Mouse (Mus musculus) ES-Bruce4 (cell line): ENCODE data around the gene Ano6. TPM values are rescaled to one million over a fixed set of nuclear protein-coding genes. Genes with fewer than 3 reads are reported as not detected.

Experiments
- H3K27ac ChIP-seq: 2 replicates; pipeline ENCODE4 v1.5.1; 2012; ENCODE audit warnings: low read length, inconsistent platforms; ENCODE audit not compliant: insufficient read depth
- H3K27me3 ChIP-seq: 2 replicates; pipeline ENCODE4 v1.6.1; 2012; ENCODE audit warnings: mild to moderate bottlenecking, low read length, inconsistent platforms; ENCODE audit not compliant: control insufficient read depth, poor library complexity, insufficient read depth, severe bottlenecking
- H3K36me3 ChIP-seq: 2 replicates; pipeline ENCODE4 v1.6.1; 2012; ENCODE audit warnings: inconsistent platforms, mild to moderate bottlenecking, low read length, moderate library complexity; ENCODE audit not compliant: control insufficient read depth, poor library complexity, insufficient read depth, severe bottlenecking
- H3K4me1 ChIP-seq: one replicate; pipeline ENCODE4 v1.8.1; 2011; ENCODE audit warnings: low read length; ENCODE audit not compliant: control insufficient read depth, insufficient read depth
- H3K4me3 ChIP-seq: 2 replicates; pipeline ENCODE4 v1.5.1; 2011; ENCODE audit warnings: low read depth, mild to moderate bottlenecking, low read length
- H3K9ac ChIP-seq: 2 replicates; pipeline ENCODE4 v1.6.1; 2012; ENCODE audit warnings: low read depth, mild to moderate bottlenecking, inconsistent platforms; ENCODE audit not compliant: poor library complexity, severe bottlenecking
- H3K9me3 ChIP-seq: replicated peaks from 2 replicates; pipeline ENCODE4 v1.6.1; 2012; ENCODE audit warnings: mild to moderate bottlenecking, low read length, inconsistent platforms; ENCODE audit not compliant: control insufficient read depth, poor library complexity, insufficient read depth, severe bottlenecking
- CTCF ChIP-seq: IDR thresholded peaks from one replicate; pipeline ENCODE4 v1.8.1; 2011; ENCODE audit warnings: low read depth, low read length
- EP300 ChIP-seq: IDR thresholded peaks from 2 replicates; pipeline ENCODE4 v1.6.1; 2011; ENCODE audit warnings: low read depth, low read length; ENCODE audit not compliant: insufficient read depth
- POLR2A ChIP-seq: IDR thresholded peaks from one replicate; pipeline ENCODE4 v1.8.1; 2011; ENCODE audit warnings: low read length; ENCODE audit not compliant: insufficient read depth
- polyA plus RNA-seq: library from polyadenylated mRNA; stranded (reverse); fragments of >200 nt; gene quantifications from 2 replicates; pipeline ENCODE4 v1.2.4, GENCODE M21; 2011; ENCODE audit warnings: low read depth; ENCODE audit not compliant: missing spikeins, insufficient read depth, insufficient read length

Ano6 gene
- polyA plus RNA-seq, 1 experiment = 42.5 TPM

DNA sequence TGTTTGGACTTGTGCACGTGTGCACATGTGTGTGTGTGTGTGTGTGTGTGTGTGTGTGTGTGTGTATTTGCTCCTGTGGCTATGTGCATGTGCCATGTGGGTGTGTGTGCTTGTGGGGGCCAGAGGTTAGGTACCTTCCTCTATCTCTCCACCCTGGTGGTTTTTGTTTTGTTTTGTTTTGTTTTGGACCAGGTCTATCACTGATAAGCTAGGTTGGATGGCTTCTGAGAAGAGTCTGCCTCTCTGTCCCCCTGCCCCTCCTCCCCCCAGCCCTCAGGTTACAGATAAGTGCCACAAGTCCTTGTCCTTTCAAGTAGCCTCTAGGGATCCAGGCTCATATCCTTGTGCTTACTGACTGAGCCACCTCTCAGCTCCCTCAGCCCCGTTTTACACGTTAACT, 49.1 kb downstream of the Ano6 start:
- Histone ChIP-seq H3K9me3 (no peaks in the 10 kb centered on the region), H3K9ac (no peak overlapping the region), H3K4me1 (no peaks in the 10 kb centered on the region), H3K4me3 (no peak overlapping the region), H3K27me3 (no peaks in the 10 kb centered on the region), H3K36me3 (no peaks in the 10 kb centered on the region), H3K27ac (no peak overlapping the region)
- TF ChIP-seq POLR2A = no peak
- TF ChIP-seq CTCF = no peak
- no peak for TF ChIP-seq EP300

DNA sequence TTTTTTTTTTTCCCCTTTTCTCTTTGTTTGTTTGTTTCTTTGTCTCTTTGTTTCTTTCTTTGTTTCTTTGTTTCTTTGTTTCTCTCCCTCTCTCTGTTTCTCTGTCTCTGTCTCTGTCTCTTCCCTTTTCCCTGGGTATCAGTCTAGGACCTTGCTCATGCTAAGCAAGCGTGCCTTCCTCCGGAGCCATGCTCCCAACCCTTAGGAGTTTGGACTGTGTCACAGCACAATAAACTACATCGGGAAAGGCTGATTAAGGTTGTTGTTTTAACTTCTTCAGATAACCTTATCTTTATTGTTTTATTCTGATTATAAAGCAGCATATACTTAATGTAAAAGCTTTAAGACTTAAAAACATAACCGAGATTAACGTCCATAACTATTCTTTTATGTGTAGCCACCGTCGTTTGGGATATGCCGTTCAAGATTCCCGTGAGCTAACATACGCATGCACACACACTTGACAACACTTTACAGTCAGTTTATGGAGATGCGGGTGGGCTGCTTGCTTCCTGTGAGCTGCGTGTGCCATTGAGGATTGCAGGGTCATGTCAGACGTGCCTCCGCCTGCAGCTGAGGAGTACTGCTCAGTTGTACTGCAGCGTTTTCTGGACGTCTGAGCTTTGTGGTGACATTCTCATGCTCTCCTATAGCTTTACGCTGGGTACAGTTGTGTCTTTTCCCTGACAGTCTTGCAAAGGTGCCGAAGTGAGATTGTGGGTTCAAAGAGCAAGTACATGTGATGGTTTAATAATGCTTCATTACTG, 52.7 kb downstream of the Ano6 start:
- Histone ChIP-seq H3K4me3 (no peak overlapping the region), H3K27me3 (no peaks in the 10 kb centered on the region), H3K9me3 (no peaks in the 10 kb centered on the region), H3K27ac (no peak overlapping the region), H3K4me1 (no peaks in the 10 kb centered on the region), H3K9ac (no peak overlapping the region), H3K36me3 (no peaks in the 10 kb centered on the region)
- TF ChIP-seq EP300 = no peak
- no peak for TF ChIP-seq CTCF
- no peak for TF ChIP-seq POLR2A

DNA sequence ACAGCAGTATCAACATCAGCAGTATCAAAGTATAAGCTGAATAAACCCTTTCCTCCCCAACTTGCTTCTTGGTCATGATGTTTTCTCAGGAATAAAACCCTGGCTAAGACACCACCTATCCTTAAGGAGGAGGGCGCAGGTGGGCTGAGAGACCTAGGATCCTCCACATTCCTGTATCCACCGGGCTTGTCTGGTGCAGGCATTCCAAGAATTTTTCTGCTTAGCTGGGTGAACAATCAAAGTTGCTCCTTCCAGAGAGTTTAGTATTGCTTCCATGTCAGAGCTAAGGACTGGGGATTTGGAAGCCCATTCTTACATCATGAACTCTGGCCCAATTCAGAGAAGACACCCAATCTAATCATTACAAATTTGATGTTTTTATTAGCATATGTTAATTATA, 53.8 kb downstream of the Ano6 start:
- Histone ChIP-seq H3K36me3 (no peaks in the 10 kb centered on the region), H3K9ac (no peak overlapping the region), H3K27ac (no peak overlapping the region), H3K27me3 (no peaks in the 10 kb centered on the region), H3K9me3 (no peaks in the 10 kb centered on the region), H3K4me3 (no peak overlapping the region), H3K4me1 (no peaks in the 10 kb centered on the region)
- TF ChIP-seq POLR2A (no peak), CTCF (no peak), EP300 (no peak)

DNA sequence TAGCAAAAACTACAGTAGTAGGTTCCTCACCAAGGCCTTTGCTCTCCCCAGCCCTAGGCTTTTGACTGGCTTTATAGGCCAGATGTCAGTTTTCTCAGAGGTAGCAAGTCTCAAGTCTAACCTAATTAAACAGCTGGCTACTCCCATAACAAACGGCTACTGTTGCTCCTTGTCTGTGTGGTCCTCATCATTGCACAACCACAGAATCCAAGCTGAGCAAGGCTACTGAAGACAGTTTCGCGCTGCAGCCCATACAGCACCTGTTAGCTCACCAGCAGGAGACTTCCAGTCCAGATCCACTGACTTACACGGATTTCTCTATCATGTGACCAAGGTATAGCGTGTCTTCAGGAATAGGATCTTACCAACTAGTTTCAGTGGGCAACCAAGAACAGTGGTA, 55.5 kb downstream of the Ano6 start:
- Histone ChIP-seq H3K9me3 (no peaks in the 10 kb centered on the region), H3K27ac (no peak overlapping the region), H3K4me3 (no peak overlapping the region), H3K27me3 (no peaks in the 10 kb centered on the region), H3K4me1 (no peaks in the 10 kb centered on the region), H3K9ac (no peak overlapping the region), H3K36me3 (no peaks in the 10 kb centered on the region)
- TF ChIP-seq POLR2A = no peak

DNA sequence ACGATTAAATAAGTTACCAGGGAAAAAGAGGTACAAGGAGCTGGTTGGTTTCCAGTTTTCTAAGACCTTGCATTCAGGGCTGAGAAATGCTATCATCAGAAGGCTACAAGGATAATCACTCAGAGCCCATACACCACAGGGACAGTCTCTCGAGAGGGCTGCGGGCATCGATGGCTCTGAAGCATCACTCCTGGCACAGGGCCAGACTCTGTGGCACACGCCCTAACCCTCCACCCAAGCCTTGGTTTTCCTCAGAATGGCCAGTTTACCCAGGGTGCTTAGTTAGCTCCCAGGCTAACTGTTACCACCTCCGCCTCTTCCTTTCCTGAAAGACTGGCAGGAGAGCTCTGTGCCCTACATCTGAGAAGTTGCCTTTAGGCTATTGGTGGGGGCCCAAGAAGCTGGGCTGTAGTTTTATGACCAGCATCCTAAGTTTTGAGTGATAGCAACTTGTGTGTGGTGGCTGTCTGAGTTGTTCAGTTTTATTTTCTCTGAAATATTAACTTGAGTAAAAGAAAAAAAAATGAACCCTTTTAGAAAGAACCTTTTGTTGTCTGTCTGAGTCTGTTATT, 57.9 kb downstream of the Ano6 start:
- H3K9me3 ChIP-seq = no peaks in the 10 kb centered on the region
- no peaks in the 10 kb centered on the region for H3K36me3 ChIP-seq
- H3K4me1 ChIP-seq = no peaks in the 10 kb centered on the region
- H3K27me3 ChIP-seq = no peaks in the 10 kb centered on the region
- H3K9ac ChIP-seq = no peak overlapping the region
- H3K4me3 ChIP-seq = no peak overlapping the region
- TF ChIP-seq EP300 = no peak
- no peak for TF ChIP-seq CTCF
- no peak for TF ChIP-seq POLR2A
- H3K27ac ChIP-seq = no peak overlapping the region

DNA sequence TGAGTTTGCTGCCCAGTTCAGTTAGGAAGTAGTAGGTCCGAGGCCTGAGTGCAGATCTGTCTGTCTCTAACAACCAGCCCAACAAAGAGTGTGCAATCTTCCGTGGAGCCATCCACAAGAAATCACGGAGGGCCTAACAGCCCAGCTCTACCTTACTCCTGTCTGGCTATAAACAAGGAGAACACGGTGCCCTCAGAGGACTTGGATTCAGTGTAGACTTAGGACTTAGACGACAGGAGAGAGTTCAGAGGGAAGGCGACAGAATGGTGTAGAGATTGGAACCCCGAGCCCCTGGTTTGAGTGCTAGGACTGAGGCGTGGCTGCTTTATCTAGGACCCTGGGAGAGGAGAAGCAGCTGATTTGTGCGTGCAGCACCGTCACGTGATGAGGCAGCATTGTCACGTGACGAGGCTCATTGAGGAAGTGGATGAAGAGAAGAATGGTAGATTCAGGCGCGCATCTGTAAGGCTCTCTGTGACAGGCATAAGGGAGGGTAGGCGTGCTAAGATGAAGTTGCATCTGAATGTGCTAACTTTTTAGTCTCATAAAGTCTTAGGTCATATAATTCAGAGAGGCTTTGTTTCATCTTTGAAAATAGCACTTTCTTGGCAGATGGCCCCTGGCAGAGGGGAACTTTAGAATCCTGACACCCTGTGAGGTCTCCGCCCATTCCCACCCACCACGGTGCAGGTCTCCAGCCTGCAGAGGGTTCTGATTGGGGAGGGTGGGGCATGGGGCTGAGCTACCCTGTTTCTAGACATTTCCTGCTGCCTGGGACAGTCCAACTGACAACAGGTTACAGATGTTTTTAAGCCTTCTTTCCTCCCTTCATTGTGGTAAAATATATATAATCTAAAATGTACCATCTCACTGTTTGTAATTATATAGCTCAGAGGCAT, 59.1 kb downstream of the Ano6 start:
- Histone ChIP-seq H3K4me3 (peak overlapping the region; percentile 37; the same call in 1 of the 2 replicates), H3K36me3 (no peaks in the 10 kb centered on the region), H3K9me3 (no peaks in the 10 kb centered on the region), H3K9ac (no peak overlapping the region), H3K27me3 (no peaks in the 10 kb centered on the region), H3K27ac (0 out of 2 replicates have a peak overlapping the region, but pooled peaks have one; percentile 22), H3K4me1 (no peaks in the 10 kb centered on the region)
- peak; percentile 69; the same call in 1 of the 2 replicates for TF ChIP-seq EP300
- TF ChIP-seq POLR2A = no peak
- no peak for TF ChIP-seq CTCF
